Mouse (Mus musculus) liver, adult 2 months (tissue): ENCODE data around the gene Tbck. TPM values are rescaled to one million over a fixed set of nuclear protein-coding genes. Genes with fewer than 3 reads are reported as not detected.

Source experiments
- DNase-seq: peaks from one replicate; pipeline ENCODE4 v3.0.0-alpha.2; 2011; ENCODE audit warnings: low read depth, low spot score; ENCODE audit errors: extremely low read depth
- H3K27ac ChIP-seq: fragments of 200-500 bp; replicated peaks from 2 replicates; pipeline ENCODE4 v1.5.1; 2012; ENCODE audit warnings: low read depth, mild to moderate bottlenecking, control low read depth, inconsistent platforms, low read length; ENCODE audit not compliant: insufficient read depth
- H3K27me3 ChIP-seq: fragments of 200-500 bp; 2 replicates; pipeline ENCODE4 v1.6.1; 2012; ENCODE audit warnings: mild to moderate bottlenecking, moderate library complexity, low read length, inconsistent platforms; ENCODE audit not compliant: control insufficient read depth, insufficient read depth
- H3K36me3 ChIP-seq: fragments of 200-500 bp; 2 replicates; pipeline ENCODE4 v1.6.1; 2012; ENCODE audit warnings: low read length, inconsistent platforms; ENCODE audit not compliant: control insufficient read depth, insufficient read depth
- H3K4me1 ChIP-seq: fragments of 200-500 bp; 2 replicates; pipeline ENCODE4 v1.6.1; 2011; ENCODE audit warnings: low read length; ENCODE audit not compliant: control insufficient read depth, insufficient read depth
- H3K4me3 ChIP-seq: fragments of 200-500 bp; 2 replicates; pipeline ENCODE4 v1.5.1; 2011; ENCODE audit warnings: low read depth, mild to moderate bottlenecking, control low read depth, low read length, moderate library complexity; ENCODE audit not compliant: insufficient read depth
- H3K79me2 ChIP-seq: fragments of 200-500 bp; 2 replicates; pipeline ENCODE4 v1.6.1; 2012; ENCODE audit warnings: inconsistent platforms, mild to moderate bottlenecking, low read length, moderate library complexity; ENCODE audit not compliant: control insufficient read depth, insufficient read depth
- H3K9ac ChIP-seq: fragments of 200-500 bp; 2 replicates; pipeline ENCODE4 v1.6.1; 2012; ENCODE audit warnings: low read depth, mild to moderate bottlenecking, control low read depth, inconsistent platforms, low read length
- CTCF ChIP-seq: fragments of 200-500 bp; IDR thresholded peaks from 2 replicates; pipeline ENCODE4 v1.5.1; 2011; ENCODE audit warnings: low read depth, low read length, control low read depth
- POLR2A ChIP-seq: fragments of 200-500 bp; IDR thresholded peaks from 2 replicates; pipeline ENCODE4 v1.6.1; 2011; ENCODE audit warnings: low read length, control low read depth; ENCODE audit not compliant: insufficient read depth; ENCODE audit errors: extremely low read depth
- WGBS: fragments of 180-500 bp; shearing (Covaris S2); methylation state at CpG from one replicate; pipeline ENCODE4 v1.1.7; 2018; 5-methylcytosine and 5-hydroxymethylcytosine counted together
- polyA plus RNA-seq: library from polyadenylated mRNA; depleted of rRNA; stranded (reverse); fragments of >200 nt; gene quantifications from 2 replicates; pipeline ENCODE4 v1.2.3, GENCODE M21; 2012
- total RNA-seq: library from RNA; depleted of rRNA; stranded (reverse); fragments of >200 nt; gene quantifications from 2 replicates; pipeline ENCODE4 v1.2.3, GENCODE M21; 2014

Tbck gene
- total and polyA plus RNA-seq, 2 experiments: 2.5 to 10.7 TPM

- no peak overlapping the region for H3K27ac ChIP-seq
- H3K27me3 ChIP-seq: no peaks in the 10 kb centered on the region
- H3K9ac ChIP-seq: no peak overlapping the region
- no peak for TF ChIP-seq CTCF
- no peak for TF ChIP-seq POLR2A
- no peaks in the 10 kb centered on the region for H3K4me1 ChIP-seq
- no peaks in the 10 kb centered on the region for H3K36me3 ChIP-seq
- 86% methylated on average over 10 of the region's 10 CpGs for WGBS
- H3K4me3 ChIP-seq: no peak overlapping the region
- no peaks in the 10 kb centered on the region for H3K79me2 ChIP-seq
- no peak for DNase-seq
These were observed 193.2 kb downstream of the Tbck start for GRCm38 (mm10) chr3:132876933-132877676.

- Histone ChIP-seq H3K27me3 (no peaks in the 10 kb centered on the region), H3K4me1 (no peaks in the 10 kb centered on the region), H3K4me3 (no peak overlapping the region), H3K36me3 (no peaks in the 10 kb centered on the region), H3K79me2 (no peaks in the 10 kb centered on the region), H3K27ac (no peak overlapping the region), H3K9ac (no peak overlapping the region)
- no peak for DNase-seq
- TF ChIP-seq CTCF (no peak), POLR2A (no peak)
- 78% methylated on average over 3 of the region's 3 CpGs for WGBS
These were observed 196.4 kb downstream of the Tbck start for GRCm38 (mm10) chr3:132880361-132880760.

- Histone ChIP-seq H3K4me3 (no peak overlapping the region), H3K9ac (no peak overlapping the region), H3K4me1 (no peaks in the 10 kb centered on the region), H3K79me2 (no peaks in the 10 kb centered on the region), H3K36me3 (no peaks in the 10 kb centered on the region), H3K27ac (no peak overlapping the region), H3K27me3 (no peaks in the 10 kb centered on the region)
- 88% methylated on average over 9 of the region's 9 CpGs for WGBS
- no peak for TF ChIP-seq CTCF
- TF ChIP-seq POLR2A: no peak
- DNase-seq: no peak
These were observed 196.9 kb downstream of the Tbck start for GRCm38 (mm10) chr3:132880826-132881225.

- H3K36me3 ChIP-seq: no peaks in the 10 kb centered on the region
These were observed 199.3 kb downstream of the Tbck start for GRCm38 (mm10) chr3:132883256-132883655.

GRCm38 (mm10) chr3:132884459-132884858 lies 200.5 kb downstream of the Tbck start:
- Histone ChIP-seq H3K79me2 (no peaks in the 10 kb centered on the region), H3K9ac (no peak overlapping the region), H3K27me3 (no peaks in the 10 kb centered on the region), H3K27ac (no peak overlapping the region), H3K4me1 (no peaks in the 10 kb centered on the region), H3K36me3 (no peaks in the 10 kb centered on the region), H3K4me3 (no peak overlapping the region)
- no peak for TF ChIP-seq CTCF
- TF ChIP-seq POLR2A: no peak
- WGBS: 90% methylated on average over 10 of the region's 10 CpGs
- DNase-seq: no peak

More at GRCm38 (mm10) chr3:132883256-132883655, 199.3 kb downstream of the Tbck start:
- Histone ChIP-seq H3K4me3 (no peak overlapping the region), H3K79me2 (no peaks in the 10 kb centered on the region), H3K27ac (no peak overlapping the region), H3K4me1 (no peaks in the 10 kb centered on the region), H3K9ac (no peak overlapping the region), H3K27me3 (no peaks in the 10 kb centered on the region)
- no peak for DNase-seq
- WGBS: 89% methylated on average over 9 of the region's 9 CpGs
- no peak for TF ChIP-seq POLR2A
- TF ChIP-seq CTCF: no peak

- Histone ChIP-seq H3K27me3 (no peaks in the 10 kb centered on the region), H3K9ac (no peak overlapping the region), H3K4me3 (no peak overlapping the region), H3K27ac (no peak overlapping the region), H3K36me3 (no peaks in the 10 kb centered on the region), H3K4me1 (no peaks in the 10 kb centered on the region), H3K79me2 (no peaks in the 10 kb centered on the region)
- DNase-seq: no peak
- TF ChIP-seq CTCF (no peak), POLR2A (no peak)
- 89% methylated on average over 6 of the region's 6 CpGs for WGBS
These were observed 202.6 kb downstream of the Tbck start for GRCm38 (mm10) chr3:132886419-132887050.
